Mouse (Mus musculus): Measurements from ENCODE around the gene Mpp6.

Gene Mpp6

GRCm38 (mm10) chr6:50149378-50149777 lies 39.3 kb downstream of the Mpp6 start:
- no peak for DNase-seq (ENCODE audit: low spot score in 2 of 2)

DNA sequence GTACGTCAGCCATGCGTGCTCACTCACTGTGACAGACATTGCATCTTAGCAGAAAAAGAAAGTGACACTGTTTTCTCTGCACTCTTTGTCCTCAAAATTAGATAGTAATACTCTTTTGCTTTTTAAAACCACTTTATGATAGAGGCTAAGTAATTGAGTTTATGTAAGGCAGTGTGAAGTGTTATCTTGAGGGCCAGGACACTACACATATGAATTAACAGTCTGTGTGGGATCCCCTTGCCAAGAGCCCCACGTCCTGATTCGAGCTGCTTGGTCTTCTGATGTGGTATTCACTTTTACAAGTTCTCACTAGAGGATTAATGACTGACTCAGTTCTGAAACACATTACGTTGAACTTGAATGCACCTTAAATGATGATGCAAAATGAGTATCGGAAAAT lies 49.8 kb downstream of the Mpp6 start:
- no peak for DNase-seq (ENCODE audit: low spot score in 2 of 2)

- DNase-seq (ENCODE audit: low spot score in 2 of 2) = no peak
Measured at GRCm38 (mm10) chr6:50163013-50163412, 53.0 kb downstream of the Mpp6 start.

DNA sequence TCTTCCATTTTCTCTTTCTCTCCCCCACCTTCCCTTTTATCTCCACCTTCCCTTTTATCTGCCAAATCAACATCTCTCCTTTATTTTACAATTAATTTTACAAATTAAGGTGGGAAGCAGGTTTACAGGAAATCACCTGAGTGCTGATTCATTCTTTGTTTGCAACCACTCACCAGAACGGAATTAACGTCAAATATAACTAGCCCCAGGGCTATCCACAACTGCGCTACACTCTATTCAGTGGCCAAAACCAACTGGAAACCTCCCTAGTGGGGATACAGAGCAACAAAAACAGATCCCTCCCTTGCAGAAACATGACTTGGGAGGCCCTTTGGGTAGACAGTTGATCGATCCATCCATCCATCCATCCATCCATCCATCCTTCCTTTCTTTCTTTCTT lies 58.8 kb downstream of the Mpp6 start:
- DNase-seq (ENCODE audit: low spot score in 2 of 2) = no peak

- no peak for DNase-seq (ENCODE audit: low spot score in 2 of 2)
Measured at GRCm38 (mm10) chr6:50169771-50170170, 59.7 kb downstream of the Mpp6 start.

DNA sequence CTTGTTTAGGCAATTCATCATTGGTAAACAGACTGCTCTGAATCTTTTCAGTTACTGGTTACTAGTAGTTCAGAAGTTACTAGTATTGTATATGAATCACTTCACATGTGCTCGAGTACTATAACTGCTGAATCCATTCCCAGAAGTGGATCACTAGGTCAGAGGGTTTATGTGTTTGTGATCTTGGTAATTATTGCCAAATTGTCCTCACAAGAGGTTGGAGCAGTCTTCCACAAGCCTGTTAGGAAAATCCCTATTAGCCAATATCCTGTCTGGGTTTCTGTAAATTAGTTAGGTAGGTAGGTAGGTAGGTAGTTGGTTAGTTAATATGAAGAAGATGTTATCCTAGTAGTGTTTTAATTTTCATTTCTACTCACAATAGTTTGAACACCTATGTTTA lies 65.7 kb downstream of the Mpp6 start:
- no peak for DNase-seq (ENCODE audit: low spot score in 2 of 2)

- DNase-seq (ENCODE audit: low spot score in 2 of 2) = no peak
Measured at GRCm38 (mm10) chr6:50180189-50180588, 70.1 kb downstream of the Mpp6 start.

DNA sequence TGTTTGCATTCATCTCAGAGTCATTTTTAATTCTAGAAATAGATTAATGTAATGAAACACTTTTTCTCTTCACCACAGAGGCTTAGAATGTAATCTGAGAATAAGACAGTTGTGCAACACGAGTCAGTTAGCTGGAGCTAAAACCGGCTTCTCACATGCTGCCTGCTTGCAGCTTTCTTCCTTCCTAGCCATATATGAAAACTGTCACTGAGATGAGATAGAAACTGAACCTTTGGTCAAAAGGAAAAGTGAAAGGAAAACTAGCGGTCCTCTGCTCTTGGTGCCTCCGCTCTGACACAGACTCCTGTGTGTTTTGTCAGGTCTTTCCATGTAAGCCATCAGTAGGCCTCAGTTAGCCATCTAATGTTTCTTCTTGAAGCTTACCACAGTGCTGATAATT lies 77.9 kb downstream of the Mpp6 start:
- DNase-seq (ENCODE audit: low spot score in 2 of 2) = no peak

DNA sequence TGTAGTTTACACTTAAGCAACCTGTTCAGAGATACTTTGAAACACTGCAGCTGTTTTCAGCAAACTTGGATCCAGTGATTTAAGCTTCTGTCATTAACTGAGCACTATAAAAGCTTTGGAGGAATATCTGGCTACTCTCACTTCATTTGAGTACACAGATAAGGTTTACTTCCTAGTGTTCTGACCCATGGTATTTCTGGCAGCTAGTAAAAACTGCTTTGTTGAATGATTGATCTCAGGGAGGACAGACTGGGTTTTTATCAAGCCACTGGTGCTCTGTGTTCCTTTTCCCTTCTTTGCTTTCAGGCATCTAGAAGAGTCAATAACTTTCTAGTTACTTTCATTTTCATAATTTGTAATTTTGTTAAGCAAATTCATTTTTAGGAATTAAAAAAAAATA lies 79.3 kb downstream of the Mpp6 start:
- no peak for DNase-seq (ENCODE audit: low spot score in 2 of 2)

GRCm38 (mm10) chr6:50191605-50192004 lies 81.6 kb downstream of the Mpp6 start:
- no peak for DNase-seq (ENCODE audit: low spot score in 2 of 2)

GRCm38 (mm10) chr6:50192169-50192568 lies 82.1 kb downstream of the Mpp6 start:
- no peak for DNase-seq (ENCODE audit: low spot score in 2 of 2)

GRCm38 (mm10) chr6:50192822-50193221 lies 82.8 kb downstream of the Mpp6 start:
- DNase-seq (ENCODE audit: low spot score in 2 of 2) = no peak

- DNase-seq (ENCODE audit: low spot score in 2 of 2) = no peak
Measured at GRCm38 (mm10) chr6:50193851-50194250, 83.8 kb downstream of the Mpp6 start.

DNA sequence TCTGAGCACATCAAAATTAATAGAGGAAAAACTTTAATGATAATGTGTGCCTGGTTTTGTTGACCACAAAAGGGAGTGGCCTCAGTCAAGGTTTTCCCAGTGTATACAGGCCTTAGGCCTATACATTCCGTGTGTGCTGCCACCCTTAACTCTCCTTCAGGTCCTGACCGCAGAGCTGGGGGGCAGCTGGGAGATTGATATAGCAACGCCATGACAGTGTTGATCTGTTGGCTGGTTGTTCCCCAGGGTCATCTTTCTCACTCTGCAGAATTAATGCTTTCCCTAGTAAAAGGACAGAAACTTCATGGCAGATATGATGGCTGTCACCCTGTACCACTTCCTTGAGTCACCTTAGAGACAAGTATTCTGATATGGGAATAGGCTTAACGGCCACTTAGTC lies 94.3 kb downstream of the Mpp6 start:
- DNase-seq (ENCODE audit: low spot score in 2 of 2) = no peak

GRCm38 (mm10) chr6:50205093-50205492 lies 95.1 kb downstream of the Mpp6 start:
- DNase-seq (ENCODE audit: low spot score in 2 of 2) = no peak

DNA sequence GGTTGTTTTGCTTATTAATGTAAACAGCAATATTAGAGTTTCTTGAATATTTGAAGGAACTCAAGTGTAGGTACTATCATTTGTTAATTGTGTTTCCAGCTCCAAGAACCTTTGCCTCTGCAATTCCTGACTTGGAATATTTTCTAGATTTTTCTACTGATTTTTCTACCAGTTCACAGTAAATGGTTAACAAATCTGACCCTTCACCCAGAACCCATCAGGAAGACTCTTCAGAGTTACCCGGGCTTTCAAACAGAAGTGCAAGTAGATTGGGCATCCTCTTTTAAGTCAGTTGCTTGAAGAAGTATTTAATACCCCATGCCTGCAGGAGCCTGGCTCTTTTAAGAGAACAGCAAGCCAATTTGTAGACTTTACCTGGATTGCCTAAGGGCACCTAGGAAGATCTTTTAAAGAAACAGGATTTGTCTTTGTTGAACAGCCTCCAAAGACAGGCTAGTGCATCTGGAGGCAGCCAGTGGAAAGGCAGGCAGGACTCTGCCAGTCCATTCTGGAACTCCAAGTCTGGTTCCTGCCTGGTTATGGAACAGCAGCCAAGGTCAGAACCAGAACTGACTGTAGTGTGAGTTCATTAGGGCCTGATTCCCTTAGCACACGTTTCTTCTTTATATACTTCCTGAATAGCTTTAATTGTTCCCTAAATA lies 104.8 kb downstream of the Mpp6 start:
- no peak for DNase-seq (ENCODE audit: low spot score in 2 of 2)

DNA sequence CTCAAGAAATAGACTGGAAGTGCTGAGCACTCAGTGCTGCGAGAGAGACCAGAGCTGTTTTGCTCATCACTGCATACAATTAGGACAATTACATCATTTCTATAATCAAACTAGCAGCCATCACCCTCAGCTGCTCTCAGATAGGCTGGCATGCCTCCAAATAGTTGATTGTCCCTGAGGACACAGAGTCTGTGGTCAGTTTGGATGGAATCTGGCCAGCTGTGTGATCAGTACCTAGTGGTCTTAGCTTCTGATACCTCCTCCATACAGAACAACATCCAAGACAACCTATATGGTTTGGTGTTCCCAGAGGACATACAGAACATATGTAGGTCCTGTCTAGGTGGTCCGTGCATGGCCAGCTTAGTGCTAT lies 105.3 kb downstream of the Mpp6 start:
- DNase-seq (ENCODE audit: low spot score in 2 of 2) = no peak

- no peak for DNase-seq (ENCODE audit: low spot score in 2 of 2)
Measured at GRCm38 (mm10) chr6:50215986-50216385, 105.9 kb downstream of the Mpp6 start.

- DNase-seq (ENCODE audit: low spot score in 2 of 2) = no peak
Measured at GRCm38 (mm10) chr6:50218628-50219027, 108.6 kb downstream of the Mpp6 start.

GRCm38 (mm10) chr6:50219066-50219465 lies 109.0 kb downstream of the Mpp6 start:
- no peak for DNase-seq (ENCODE audit: low spot score in 2 of 2)

GRCm38 (mm10) chr6:50220863-50221262 lies 110.8 kb downstream of the Mpp6 start:
- DNase-seq (ENCODE audit: low spot score in 2 of 2) = no peak

DNA sequence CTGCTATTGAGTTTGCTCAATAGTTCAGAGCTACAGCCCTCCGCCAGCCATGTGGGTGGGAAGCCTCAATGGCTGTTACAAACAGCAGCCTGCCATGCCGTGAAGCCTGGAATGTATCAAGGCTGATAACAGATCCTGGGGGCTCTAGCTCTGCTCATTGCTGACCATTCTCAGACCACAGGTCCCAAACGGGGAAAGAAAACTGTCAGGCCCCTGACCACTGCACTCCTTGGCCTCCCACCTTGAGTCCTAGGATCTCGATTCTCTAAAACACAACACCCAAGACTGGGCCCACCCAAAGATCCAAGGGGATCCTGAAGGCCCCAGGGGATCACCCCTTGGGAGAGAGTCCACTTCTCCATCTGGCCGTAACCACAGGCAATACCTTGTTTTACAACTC lies 112.3 kb downstream of the Mpp6 start:
- no peak for DNase-seq (ENCODE audit: low spot score in 2 of 2)

DNA sequence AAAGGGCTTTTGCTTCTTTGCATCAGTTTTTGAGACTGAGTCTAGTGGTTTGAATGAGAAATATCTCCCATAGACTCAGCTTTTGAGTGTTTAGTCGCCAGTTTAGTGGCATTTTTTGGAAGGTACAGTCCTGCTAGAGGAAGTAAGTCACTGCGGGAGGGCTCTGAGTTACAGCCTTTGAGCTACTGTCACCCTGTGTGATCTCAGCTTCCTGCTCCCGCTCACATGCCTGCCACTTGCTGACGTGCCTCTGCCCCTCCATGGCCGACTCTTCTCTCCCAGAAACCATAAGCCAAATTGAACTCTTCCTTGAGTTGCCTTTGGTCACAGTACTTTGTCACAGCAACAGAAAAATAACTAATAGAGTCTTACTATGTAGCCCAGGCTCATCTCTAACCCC lies 112.9 kb downstream of the Mpp6 start:
- no peak for DNase-seq (ENCODE audit: low spot score in 2 of 2)

DNA sequence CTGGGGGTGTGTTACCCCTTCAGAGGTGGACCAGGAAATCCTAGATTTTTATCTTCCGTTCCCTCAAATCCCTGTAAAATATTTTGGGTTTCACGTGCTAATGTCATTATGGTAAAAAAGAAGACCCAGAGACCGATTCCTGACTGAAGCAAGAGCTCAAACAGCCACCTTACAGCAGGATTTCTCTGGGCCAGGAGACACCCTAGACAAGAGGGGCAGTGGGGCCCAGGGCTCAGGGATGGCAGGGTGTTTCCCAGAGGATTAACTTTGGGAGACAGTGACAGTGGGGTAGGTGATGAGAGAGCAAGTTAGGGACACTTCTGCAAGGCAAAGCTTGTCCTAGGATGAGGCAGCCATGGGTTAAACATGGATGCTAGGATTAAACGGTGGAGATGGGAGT lies 113.6 kb downstream of the Mpp6 start:
- no peak for DNase-seq (ENCODE audit: low spot score in 2 of 2)

Measured in right cerebral cortex, postnatal 36 days (tissue).